Mouse (Mus musculus) small intestine, adult 2 months (tissue): ENCODE results near the gene Rtp4.

Experiments
- CTCF ChIP-seq: fragments of 200-500 bp; IDR thresholded peaks from 2 replicates; pipeline ENCODE4 v1.5.1; 2012; ENCODE audit warnings: low read depth, mild to moderate bottlenecking, control low read depth, inconsistent platforms, low read length, moderate library complexity, mixed read lengths; ENCODE audit not compliant: insufficient replicate concordance, insufficient read length; ENCODE audit errors: extremely low read depth
- POLR2A ChIP-seq: fragments of 200-500 bp; IDR thresholded peaks from 2 replicates; pipeline ENCODE4 v1.6.1; 2012; ENCODE audit warnings: low read depth, mild to moderate bottlenecking, control low read depth, inconsistent platforms, low read length, moderate library complexity

DNA sequence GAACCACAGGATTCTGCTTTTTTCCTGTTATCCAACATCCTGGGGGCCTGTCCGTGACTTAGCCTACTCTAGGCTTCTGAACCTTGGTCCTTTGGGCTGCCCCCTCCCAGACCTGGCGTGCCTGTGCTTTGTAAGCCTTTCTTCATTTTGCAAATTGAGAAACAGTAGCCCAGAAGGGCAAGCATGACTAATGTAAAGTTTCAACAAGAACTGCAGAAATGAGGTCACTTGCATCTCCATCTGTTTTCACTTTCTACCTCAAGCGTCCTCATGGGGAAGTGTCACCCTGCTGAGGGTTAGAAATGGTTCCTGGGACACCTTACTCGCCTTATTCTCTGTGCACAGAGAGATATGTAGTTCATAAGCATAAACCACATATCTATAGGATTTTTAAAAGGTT, 27.3 kb upstream of the Rtp4 start:
- TF ChIP-seq POLR2A (no peak), CTCF (no peak)
